Mouse (Mus musculus) right cerebral cortex, adult 18-20 months (tissue): Measurements from ENCODE around the gene Phc3.
A peak's percentile ranks its signal among the peaks of the same experiment; 100 is the strongest.

Source experiments
- DNase-seq: peaks from one replicate; pipeline ENCODE4 v3.0.0; 2022; ENCODE audit warnings: mixed read lengths

The Phc3 gene

GRCm38 (mm10) chr3:30969104-30969581 lies at the start of gene Phc3:
Gene Phc3 (minus strand): TSS chr3:30969415.
- peak; percentile 93 for DNase-seq

- DNase-seq = no peak
Measured at GRCm38 (mm10) chr3:31017652-31018051, 48.4 kb upstream of the Phc3 start.

- DNase-seq = no peak
Measured at GRCm38 (mm10) chr3:31016594-31017196, 47.5 kb upstream of the Phc3 start.

GRCm38 (mm10) chr3:31015682-31016443 lies 46.6 kb upstream of the Phc3 start:
- no peak for DNase-seq

GRCm38 (mm10) chr3:31014374-31014773 lies 45.2 kb upstream of the Phc3 start:
- no peak for DNase-seq

GRCm38 (mm10) chr3:31004320-31005209 lies 35.4 kb upstream of the Phc3 start:
- no peak for DNase-seq

- no peak for DNase-seq
Measured at GRCm38 (mm10) chr3:31001048-31001676, 31.9 kb upstream of the Phc3 start.

- no peak for DNase-seq
Measured at GRCm38 (mm10) chr3:31000018-31000407, 30.8 kb upstream of the Phc3 start.

- DNase-seq = no peak
Measured at GRCm38 (mm10) chr3:30999401-31000017, 30.3 kb upstream of the Phc3 start.

- no peak for DNase-seq
Measured at GRCm38 (mm10) chr3:30996688-30997014, 27.4 kb upstream of the Phc3 start.

GRCm38 (mm10) chr3:30995899-30996687 lies 26.9 kb upstream of the Phc3 start:
- DNase-seq = peak; percentile 58

GRCm38 (mm10) chr3:30995283-30995898 lies 26.2 kb upstream of the Phc3 start, which contains the start of gene Prkci:
Gene Prkci (plus strand): TSS chr3:30995747.
- peak; percentile 94 for DNase-seq

- DNase-seq = no peak
Measured at GRCm38 (mm10) chr3:30994859-30995258, 25.6 kb upstream of the Phc3 start.

GRCm38 (mm10) chr3:30993066-30993573 lies 23.9 kb upstream of the Phc3 start:
- no peak for DNase-seq

- DNase-seq = no peak
Measured at GRCm38 (mm10) chr3:30992161-30992560, 22.9 kb upstream of the Phc3 start.

- DNase-seq = no peak
Measured at GRCm38 (mm10) chr3:30987396-30988318, 18.4 kb upstream of the Phc3 start.

- no peak for DNase-seq
Measured at GRCm38 (mm10) chr3:30982924-30983536, 13.8 kb upstream of the Phc3 start.

- DNase-seq = no peak
Measured at GRCm38 (mm10) chr3:30981616-30982380, 12.6 kb upstream of the Phc3 start.
